Mouse (Mus musculus): ENCODE data around the gene Apol8.
"Not testable (repeated sequence)": the region's sequence is repeated elsewhere in the genome, so short reads cannot be mapped to it uniquely, and the experiment has no call there.

Gene Apol8

DNA sequence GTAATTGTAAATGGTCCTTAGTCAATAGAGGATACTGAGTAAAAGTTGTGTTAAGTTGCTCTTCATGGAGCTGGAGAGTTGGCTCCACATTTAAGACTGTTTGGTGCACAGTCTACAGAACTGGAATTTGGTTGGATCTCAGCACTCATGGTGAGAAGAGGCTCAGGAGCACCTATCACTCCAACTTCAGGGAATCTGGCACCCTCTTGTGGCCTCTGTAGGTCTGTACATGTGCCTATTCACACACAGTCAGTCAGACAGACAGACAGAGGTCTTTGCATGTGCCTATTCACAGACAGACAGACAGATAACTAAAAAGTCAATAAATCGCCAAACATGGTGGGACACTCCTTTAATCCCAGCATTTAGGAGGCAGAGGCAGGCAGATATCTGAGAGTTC is 6.3 kb downstream of the Apol8 start:
- DNase-seq (ENCODE audit: low read depth): peak; percentile 26

GRCm38 (mm10) chr15:77749717-77750116 is 7.1 kb downstream of the Apol8 start:
- no peak for DNase-seq (ENCODE audit: low read depth)

DNA sequence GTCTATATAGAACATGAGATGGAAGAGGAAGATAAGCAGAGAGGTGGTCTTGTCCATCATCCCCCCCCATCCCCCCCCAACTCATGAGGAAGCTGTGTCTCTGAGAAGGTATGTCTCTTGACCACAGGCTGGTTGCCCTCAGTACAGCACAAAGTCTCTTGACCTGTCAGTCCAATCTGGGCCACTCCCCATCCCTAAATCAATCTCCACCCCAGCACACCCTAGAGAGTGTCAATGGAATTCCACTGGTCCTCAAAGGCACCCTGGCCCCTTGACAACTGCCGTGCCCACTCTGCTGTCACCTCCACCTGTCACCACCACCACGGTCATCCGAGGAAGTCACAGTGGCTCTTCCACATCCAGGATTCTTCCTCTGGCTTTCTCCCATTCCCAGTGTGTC is 8.4 kb downstream of the Apol8 start:
- no peak for DNase-seq (ENCODE audit: low read depth)

DNA sequence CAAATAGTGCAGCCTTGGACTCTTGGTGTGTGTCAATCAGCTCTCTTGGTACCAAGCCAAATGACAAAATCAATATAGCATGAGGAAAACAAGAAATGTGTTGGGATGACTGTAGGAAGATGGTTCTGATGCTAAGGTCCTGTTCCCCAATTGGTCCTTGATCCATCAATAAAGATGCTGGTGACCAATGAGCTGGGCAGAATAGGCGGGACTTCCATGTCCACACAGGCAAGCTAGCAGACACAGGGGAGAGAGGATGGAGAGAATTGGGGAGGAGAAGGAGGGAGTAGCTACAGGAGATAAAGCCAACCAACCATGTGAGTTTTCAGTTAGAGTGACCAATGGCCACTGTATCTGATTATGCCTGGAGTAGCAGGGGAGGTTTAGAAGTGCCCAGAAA is 10.5 kb downstream of the Apol8 start:
- DNase-seq (ENCODE audit: low read depth): no peak

- DNase-seq (ENCODE audit: low read depth): no peak
Observed at GRCm38 (mm10) chr15:77745081-77745480, 11.7 kb downstream of the Apol8 start.

- no peak for DNase-seq (ENCODE audit: low read depth)
Observed at GRCm38 (mm10) chr15:77744632-77745031, 12.2 kb downstream of the Apol8 start.

DNA sequence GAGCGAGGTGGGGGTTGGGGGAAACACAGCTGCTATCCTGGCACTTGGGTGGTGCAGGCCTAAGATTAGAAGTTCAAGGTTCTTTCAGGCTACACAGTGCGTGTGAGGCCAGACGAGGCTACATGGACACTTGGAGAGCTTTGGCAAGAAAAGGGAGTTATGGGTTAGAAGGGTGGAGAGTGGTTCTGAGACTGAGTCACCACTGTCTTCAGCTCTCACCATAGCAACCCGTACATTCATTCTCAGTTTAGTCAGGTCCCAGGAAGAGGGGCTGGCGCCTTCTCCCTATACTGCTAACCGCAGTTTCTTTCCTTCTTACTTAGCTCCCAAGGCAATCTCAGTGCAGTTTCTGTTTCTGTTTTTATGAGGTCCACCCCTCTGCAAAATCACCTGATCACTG is 15.2 kb downstream of the Apol8 start:
- DNase-seq (ENCODE audit: low read depth): not testable (repeated sequence)

DNA sequence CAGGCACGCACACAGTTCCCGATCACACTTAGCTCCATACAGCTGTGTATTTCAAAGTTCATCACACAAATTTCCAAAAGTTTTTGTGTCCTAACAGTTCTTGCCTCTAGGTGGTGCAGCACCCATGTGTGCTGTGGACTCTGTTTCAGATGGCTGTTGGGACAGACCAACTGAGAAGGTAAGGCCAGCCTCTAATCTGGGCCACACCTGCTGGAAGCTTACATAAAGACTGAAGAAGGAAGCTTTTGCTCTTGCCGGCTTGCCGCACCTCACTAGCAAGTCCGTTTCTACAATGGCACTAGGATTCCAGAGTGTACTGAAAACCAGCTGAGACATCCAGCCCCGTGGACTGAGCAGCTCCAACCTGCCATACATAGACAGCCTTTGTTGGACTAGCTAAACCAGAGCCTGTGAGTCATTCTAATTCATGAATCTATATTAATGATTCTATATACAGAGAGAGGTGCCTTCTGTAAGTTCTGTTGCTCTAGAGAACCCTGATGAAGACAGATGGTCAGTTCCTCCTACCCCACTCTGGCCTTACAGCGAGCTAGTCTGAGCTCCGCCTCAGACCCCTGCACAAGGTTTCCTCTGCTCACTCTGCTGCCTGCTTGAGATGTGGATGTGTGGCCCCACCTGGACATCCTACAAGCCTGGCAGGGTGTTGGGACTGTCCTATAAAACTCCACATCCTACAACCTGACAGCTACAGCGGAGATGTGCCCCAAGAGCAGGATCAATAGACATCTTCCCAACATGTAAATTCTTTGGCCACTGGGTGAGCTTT is 16.1 kb downstream of the Apol8 start:
- DNase-seq (ENCODE audit: low read depth): no peak

DNA sequence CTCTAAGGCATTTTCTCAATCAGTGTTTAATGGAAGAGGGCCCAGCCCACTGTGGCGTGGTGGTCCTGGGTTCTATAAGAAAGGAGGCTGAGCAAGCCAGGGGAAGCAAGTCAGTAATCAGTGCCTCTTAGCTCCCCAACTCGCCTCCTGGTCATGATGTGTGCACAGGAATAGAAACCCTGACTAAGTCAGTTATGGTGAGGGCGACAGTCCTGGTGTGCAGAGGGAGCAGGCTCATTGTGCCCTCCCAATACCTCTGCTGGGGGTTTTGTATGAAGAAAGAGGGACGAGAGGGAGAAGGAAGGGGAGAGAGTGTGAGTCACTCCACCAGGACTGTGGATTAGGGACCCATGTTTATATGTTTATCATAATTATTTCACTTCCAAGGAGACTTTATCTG is 22.9 kb downstream of the Apol8 start:
- not testable (repeated sequence) for DNase-seq (ENCODE audit: low read depth)

DNA sequence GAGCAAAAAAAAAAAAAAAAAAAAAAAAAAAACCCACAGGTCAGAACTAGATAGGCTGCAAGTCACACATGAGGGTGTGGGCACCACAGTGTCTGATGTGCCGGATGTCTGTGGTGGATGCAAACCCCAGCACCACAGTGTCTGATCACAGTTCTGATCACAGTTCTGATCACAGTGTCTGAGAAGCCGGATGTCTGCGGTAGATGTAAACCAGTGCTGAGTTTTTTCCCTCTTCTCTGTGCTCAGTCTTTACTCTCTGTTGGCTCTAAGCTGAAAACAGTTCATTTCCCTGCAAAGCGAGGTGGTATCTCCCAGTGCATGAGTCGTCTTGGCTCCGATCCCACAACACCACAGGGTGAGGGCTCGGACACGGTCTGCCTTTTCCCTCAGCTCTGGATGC is 23.4 kb downstream of the Apol8 start:
- DNase-seq (ENCODE audit: low read depth): not testable (repeated sequence)

GRCm38 (mm10) chr15:77732851-77733250 is 24.0 kb downstream of the Apol8 start:
- DNase-seq (ENCODE audit: low read depth): not testable (repeated sequence)

DNA sequence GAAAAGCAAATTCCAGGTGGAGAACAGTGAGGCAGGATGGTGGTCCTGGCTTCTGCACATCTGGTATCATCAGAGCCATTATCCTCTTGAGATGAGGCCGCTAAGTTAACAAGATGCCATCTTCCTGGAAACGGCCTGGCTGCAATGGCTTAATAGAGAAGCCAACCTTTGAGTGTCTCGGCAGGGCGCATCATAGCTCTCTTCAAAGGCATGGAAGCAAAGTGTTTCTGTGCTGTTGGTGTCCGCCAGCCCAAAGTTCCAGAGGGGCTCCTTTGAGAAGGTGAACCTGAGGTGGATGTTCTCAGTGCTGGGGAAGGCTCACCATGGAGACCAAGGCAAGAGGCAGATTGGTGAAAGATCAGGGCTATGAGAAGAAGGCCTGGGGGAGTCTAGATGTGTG is 25.2 kb downstream of the Apol8 start:
- DNase-seq (ENCODE audit: low read depth): no peak

- DNase-seq (ENCODE audit: low read depth): not testable (repeated sequence)
Observed at GRCm38 (mm10) chr15:77728739-77729138, 28.1 kb downstream of the Apol8 start, which contains the start of gene Apol9b. Gene Apol9b, plus strand, starts transcription at chr15:77729039.

DNA sequence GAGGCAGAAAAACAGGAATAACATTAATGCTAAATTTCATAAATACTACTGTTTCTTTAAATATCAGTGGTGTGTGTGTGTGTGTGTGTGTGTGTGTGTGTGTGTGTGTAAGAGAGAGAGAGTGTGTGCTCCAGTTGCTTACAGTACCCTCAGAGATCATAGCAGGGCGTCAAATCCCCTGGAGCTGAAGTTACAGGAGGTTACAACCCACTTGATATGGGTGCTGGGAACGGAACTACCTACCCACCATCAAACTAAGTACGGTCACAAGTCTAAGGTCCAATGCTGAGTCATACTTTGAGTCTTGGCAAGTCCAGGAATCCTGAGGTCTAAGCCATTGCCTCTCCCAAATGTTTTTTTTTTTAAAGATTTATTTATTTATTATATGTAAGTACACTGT is 29.1 kb downstream of the Apol8 start:
- not testable (repeated sequence) for DNase-seq (ENCODE audit: low read depth)

DNA sequence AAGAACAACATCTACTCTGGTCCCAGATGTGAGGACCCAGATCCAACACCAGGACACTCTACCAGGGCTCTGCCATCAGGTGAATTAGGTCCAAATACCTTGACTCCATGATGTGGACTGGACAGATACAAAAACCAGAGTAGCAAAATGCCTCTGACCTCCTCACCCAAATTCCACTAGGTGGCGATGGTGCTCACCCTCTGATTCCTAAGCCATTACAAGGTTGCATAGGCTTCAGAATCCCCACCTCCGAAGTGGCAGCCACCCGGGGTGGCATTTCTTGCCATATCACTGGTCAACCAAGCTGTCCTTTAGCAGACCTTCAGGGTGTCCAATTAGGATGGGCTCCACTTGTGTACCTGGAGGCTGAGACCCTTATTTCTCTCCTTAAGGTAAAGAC is 29.7 kb downstream of the Apol8 start:
- not testable (repeated sequence) for DNase-seq (ENCODE audit: low read depth)

GRCm38 (mm10) chr15:77725393-77726020 is 31.3 kb downstream of the Apol8 start:
- not testable (repeated sequence) for DNase-seq (ENCODE audit: low read depth)

GRCm38 (mm10) chr15:77724208-77724911 is 32.4 kb downstream of the Apol8 start:
- DNase-seq (ENCODE audit: low read depth): not testable (repeated sequence)

GRCm38 (mm10) chr15:77721509-77721908 is 35.3 kb downstream of the Apol8 start:
- DNase-seq (ENCODE audit: low read depth): not testable (repeated sequence)

GRCm38 (mm10) chr15:77718240-77718639 is 38.6 kb downstream of the Apol8 start:
- not testable (repeated sequence) for DNase-seq (ENCODE audit: low read depth)

DNA sequence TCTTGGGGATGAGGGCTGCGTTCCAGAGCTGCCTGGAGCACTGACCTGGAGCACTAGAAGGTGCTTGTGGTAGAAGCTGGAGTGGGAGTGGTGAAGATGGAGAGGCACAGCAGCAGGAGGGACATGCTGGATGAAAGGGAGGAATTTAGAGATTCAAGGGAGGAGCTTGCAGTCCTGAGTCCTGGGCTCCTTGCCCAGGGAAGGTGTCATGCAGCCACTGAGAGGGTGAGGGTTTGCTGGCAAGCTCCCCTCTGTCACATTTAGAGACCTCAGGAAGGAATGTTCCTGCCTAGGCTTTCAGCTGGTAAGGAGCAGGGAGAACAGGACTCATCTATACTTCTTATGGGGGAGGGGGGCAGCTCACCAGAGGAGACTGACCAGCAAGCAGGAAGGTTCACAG is 47.9 kb downstream of the Apol8 start:
- not testable (repeated sequence) for DNase-seq (ENCODE audit: low read depth)

DNA sequence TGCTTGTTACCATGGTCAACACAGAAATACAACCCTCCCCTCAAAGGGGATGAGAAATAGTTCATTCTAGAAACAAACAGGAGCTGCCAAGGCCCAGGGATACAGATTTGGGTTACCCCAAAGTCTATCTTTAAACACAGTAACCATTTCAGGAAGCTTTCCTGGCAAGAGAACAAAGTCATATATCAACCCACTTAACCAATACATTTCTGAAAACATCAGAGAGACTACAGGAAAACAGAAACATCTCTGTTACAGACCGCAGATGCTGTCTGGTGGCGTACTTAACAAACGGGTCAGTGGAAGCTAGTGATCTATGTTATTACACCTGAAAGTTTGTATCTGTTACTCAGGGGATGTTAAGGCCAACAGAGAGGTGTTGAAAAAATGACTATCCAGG is 51.5 kb downstream of the Apol8 start:
- not testable (repeated sequence) for DNase-seq (ENCODE audit: low read depth)

DNA sequence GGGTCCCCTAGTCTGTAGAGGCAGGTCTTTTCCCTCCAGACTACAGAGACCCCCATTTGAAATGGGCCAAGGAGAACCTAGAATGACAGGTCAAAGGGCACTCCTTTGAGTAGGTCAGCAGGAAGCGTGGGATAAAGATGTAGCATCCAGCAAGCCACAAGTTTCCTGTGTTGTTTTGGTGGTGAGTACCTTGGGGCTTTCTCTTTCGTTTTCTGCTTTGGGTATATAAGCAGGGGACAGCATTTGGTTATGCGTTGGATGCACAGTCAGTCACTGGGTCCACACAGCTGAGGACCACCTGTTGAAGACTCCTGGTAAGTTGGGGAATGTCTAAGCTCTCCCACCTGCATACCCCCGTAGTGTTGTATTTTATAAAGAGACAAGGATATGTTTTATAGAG is 58.1 kb downstream of the Apol8 start, which contains the start of gene Apol7e:
TSS of gene Apol7e (plus strand) at position 202 of the 400 bp plus-strand sequence.
- not testable (repeated sequence) for DNase-seq (ENCODE audit: low read depth)

All from c-Kit-positive CD71-negative TER-119-negative erythroid progenitor cells, embryonic 14.5 days (primary cell).